Mouse (Mus musculus) lung, adult 2 months (tissue): Measurements from ENCODE around the gene Cenpo.

ENCODE experiments used
- CTCF ChIP-seq: fragments of 200-500 bp; IDR thresholded peaks from 2 replicates; pipeline ENCODE4 v1.5.1; 2011; ENCODE audit warnings: mild to moderate bottlenecking, low read length, control low read depth; ENCODE audit not compliant: insufficient read depth
- POLR2A ChIP-seq: fragments of 200-500 bp; IDR thresholded peaks from 2 replicates; pipeline ENCODE4 v1.6.1; 2011; ENCODE audit warnings: low read depth, mild to moderate bottlenecking, control low read depth, low read length, borderline replicate concordance; ENCODE audit errors: extremely low read depth

- TF ChIP-seq CTCF (no peak), POLR2A (no peak)
Observed at GRCm38 (mm10) chr12:4184648-4185047, 49.4 kb downstream of the Cenpo start.
